Mouse (Mus musculus) inflammation-experienced regulatory T-cells, adult 16 weeks (primary cell): ENCODE measurements around the gene Sh3gl1. TPM values are rescaled to one million over a fixed set of nuclear protein-coding genes. Genes with fewer than 3 reads are reported as not detected.

ENCODE experiments used
- polyA plus RNA-seq: library from polyadenylated mRNA; unstranded; fragments of 100-300 nt; shearing (Covaris generic); gene quantifications from one replicate; pipeline ENCODE4 v1.2.1, GENCODE M21; 2017

Gene Sh3gl1
- 199 TPM for polyA plus RNA-seq

DNA sequence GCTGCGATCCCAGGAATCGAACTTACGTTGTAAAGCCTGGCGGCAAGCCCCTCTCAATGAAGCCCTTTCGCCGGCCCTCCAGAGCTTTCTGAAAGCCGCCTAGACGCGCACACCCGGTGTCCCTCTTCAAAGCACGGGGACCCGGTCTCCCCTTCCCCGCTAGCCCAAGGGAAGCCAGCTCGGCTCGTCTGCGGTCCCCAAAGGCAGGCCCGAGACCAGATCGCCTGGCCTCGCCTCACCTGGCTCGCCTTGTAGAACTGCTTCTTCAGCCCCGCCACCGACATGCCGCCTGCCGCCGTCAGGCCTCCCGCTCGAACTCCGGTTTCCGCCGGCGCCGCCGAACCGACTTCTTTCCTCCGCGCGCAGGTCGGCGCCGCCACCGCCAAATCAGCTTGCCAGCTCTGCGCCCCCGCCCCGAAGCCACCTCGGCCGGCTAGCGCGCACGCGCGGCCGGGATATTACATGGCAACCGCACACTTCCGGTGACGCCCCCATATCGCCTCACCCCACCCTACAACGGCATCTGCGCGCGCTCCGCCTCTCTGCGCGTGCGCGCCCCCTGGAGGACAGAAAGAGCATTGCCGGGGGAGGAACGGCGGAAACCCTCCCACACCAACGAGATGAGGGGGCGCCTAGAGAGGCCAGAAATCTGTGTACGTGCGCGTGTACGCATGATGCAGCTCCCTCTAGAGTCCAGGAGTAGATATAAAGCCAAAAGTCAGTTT, at the start of gene Sh3gl1:
Gene Sh3gl1, minus strand, starts transcription at position 460 of the 725 bp plus-strand sequence.

DNA sequence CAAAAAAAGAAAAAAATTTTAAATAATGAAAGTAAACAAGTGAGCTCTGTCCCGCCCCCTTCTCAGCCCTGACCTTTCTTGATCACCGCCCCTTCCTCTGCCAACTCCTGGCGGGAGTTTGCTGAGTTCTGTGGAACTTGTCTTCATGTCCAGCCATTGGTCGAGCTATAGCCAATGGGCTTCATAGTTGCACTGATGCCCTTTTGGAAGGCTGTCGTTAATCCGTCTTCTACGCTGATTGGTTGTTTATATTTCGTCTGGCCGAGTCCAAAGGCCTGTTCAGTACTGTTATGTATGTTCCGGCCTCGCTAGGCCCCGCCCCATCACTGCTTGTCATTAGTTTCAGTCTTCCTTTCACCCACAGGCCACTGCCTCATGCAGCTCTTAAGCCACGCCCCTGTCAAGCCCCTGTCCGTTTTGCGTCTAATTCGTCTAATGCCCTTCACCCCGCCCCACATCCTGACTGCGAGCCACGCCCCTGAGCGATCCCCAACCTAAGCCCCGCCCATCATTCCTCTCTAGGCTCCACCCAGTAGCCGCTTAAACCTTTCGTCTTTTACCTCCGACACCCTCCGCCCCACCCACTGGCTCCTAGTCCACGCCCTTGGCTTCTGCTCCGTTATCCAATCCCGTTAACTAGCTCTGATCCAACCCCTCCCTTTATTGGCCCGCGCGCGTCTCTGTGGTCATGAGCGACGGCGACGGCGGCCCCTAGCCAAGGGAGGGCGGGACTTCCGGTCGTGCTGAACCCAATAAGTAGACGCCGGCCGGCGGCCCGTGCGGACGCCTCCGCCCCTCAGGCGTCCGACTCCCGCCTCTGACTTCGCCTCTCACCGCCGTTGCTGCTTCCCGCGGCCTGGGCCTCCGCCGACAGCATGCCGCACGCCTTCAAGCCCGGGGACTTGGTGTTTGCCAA, 42.7 kb upstream of the Sh3gl1 start, which contains the start of gene Hdgfl2:
Gene Hdgfl2, plus strand, starts transcription at position 755 of the 916 bp plus-strand sequence.

DNA sequence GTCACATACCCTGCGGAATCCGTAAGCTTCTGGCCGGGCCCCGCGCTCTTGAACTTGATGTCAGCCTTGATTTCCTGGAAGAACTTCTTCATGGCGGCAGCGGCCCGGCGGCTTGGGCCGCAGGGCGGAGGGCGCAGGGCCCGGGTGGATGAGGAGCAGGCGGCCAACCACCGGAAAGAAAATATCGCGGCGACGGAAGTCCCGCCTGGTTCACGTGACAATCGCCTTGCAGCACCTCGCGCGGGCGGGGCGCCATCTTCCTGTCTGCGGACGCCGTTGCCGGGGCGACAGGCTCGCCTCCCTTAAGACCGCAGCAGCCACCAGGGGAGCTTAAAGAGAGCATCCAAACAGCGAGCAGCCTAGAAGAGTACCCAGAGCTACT, 38.4 kb upstream of the Sh3gl1 start, which contains the start of gene Ubxn6:
Gene Ubxn6, minus strand, starts transcription at position 202 of the 382 bp plus-strand sequence.

DNA sequence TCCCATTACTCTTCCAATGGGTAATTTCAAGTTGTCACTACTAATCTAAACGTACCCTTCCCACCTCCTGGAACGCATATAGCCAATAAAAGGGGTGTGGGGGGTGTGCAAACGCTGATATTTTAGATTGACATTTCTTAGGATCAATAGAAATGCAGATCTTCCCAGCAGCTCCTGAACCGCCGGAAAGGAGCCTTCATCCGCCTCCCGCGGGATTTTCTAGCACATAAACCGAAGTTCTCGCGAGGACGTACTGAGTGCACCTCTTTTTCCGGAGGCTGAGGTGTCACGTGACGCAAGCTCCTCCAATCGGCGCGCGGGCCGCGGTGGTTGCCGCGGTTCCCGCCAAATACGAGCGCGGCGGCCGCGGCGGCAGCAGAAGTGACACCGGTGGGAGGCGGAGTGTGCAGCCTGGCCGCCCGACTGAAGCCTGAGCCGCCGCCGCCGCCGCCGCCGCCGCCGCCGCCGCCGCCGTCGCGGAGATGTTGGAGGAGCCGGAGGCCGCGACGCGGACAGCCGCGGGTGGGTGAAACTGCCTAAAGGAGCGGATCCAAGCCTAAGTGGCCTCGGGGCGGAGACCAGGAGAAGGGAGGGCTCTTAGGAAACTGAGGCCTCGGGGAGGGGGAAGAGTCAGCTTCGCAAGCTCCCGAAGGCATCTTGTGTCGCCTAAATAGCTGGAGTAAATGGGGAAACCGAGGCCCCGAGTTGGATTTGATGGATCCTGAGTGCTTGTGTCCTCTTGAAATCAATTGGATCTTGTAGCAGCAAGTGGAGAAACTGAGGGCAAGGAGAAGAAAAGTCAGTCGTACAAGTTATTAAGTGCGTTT, 3.8 kb upstream of the Sh3gl1 start, which contains the start of gene Chaf1a:
Gene Chaf1a, plus strand, starts transcription at position 410 of the 827 bp plus-strand sequence.

DNA sequence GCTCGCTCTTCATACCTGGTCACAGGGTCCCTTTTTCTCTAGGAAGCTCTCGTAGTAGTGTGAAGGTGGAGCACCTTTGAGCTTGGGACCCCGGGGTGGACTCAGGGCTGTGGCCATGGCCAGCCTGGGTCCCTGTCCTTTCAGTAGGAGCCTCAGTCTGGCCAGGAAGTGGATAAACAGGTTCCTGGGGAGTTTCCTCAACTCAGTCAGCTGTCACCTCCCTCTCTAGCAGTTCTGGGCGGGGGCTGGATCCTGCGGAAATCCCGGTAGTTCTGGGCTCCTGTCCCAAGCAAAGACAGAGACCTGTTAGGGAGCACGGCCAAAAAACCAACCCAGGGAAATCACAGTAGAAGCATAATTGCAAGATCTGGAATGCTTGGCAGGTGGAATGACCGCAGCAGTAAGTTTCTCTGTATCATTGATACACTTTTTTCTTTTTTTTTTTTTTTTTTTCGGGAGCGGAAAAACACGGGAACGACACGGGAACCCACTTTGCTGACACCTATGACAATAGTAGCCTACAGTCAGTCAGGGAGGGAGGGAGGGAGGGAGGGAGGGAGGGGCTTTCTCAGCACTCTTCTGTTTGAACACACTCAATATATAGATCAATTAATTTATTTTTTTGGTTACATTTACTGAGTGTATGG, 30.9 kb downstream of the Sh3gl1 start, which contains the start of the genes Stap2 and Mpnd:
Gene Stap2, minus strand, starts transcription at position 170 of the 647 bp plus-strand sequence.
Gene Mpnd, plus strand, starts transcription at position 297 of the 647 bp plus-strand sequence.

DNA sequence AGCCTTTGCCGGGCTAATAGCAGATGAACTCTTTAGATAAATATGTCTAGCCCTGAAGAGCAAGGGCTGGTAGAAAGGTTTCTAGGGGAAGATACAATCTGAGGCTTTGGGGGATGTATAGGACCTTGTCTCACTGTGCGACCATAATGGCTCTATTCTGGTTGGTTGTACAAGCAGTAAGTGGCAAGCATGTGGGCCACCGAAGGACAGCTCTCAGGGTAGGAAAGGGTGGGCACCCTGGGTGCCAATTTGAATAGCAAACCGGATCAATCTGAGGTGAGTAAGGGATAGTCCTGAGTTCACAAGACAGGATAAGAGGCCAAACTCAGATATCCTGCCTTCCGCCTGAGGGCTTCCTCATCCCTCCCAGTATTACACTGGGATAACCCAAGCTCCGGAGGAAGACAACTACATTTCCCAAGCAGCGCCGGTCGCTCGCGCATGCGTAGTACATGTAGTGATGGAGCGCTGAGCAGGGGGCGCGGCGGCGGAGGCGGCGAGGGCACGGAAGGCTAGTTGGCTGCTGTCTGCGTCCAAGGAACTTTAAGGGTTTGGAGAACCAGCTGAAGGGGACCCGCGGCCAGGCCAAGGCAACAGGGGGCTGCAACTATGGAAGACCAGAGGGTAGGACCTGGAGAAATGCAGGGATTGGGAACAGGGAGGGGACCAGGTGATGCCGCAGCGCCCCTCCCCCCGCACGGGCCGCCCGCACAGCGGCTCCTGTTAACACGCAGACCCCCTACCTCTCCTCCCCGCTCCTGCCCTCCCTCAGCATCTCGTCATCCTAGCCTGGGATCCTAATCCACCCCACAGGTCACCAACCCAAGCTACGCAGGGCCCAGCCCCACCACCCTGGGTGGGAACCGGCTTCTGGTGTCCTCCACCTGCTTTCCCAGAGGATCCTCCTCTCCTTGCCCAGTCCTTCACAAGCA, 50.1 kb downstream of the Sh3gl1 start, which contains the start of gene Fsd1:
Gene Fsd1, plus strand, starts transcription at position 480 of the 932 bp plus-strand sequence.

DNA sequence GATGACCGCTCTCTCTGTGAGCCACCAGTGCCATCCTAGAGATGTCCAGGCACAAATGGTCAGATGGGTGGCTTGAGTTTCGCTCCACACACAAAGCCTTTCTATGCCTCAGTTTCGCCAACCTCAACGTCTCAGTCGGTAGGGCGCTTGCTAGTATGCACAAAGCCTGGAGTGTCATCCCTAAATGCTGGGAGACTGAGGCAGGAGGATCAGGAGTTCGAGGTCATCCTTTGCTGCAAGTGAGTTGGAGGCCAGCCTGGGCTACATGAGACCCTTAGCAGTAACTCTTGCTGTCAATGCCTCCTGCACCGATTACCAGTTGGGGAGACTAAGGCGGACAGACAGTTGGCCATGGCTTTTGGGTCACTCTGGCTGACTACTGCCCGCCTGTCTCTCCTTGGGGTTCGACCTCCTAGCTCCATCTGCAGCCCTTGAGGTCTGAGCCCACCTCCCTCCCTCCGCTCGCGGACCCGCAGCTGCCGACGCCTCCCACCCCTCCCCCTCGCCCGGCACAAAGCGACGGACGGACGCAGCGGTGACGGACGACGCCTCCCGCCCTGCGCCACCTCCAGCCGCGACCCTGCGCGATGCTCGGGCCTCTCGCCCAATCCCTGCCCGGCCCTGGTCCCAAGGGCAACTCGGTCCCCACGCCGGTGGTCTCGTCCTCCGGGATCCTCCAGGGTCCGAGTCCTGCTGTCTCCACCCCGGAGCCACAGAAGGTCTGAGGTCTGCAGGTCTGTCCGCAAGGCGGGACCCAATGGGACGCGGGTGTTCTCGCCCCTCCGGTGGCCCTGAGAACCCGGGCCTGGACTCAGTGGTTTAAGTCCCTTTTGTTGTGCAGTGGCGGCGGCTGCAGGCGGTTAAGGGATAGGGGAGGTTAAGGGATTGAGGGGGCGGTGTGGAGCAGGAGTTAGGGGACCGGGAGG, 66.2 kb downstream of the Sh3gl1 start, which contains the start of gene Shd:
Gene Shd, plus strand, starts transcription at position 502 of the 926 bp plus-strand sequence.

Other genes with a start within 250 kb of the Sh3gl1 start
- gene Zfp119a, start 157.7 kb downstream of the Sh3gl1 start, polyA plus RNA-seq = 32.1 TPM
- 35.2 TPM for gene Zfp959, start 144.5 kb downstream of the Sh3gl1 start, polyA plus RNA-seq
- gene Zfp119b, start 87.1 kb downstream of the Sh3gl1 start, polyA plus RNA-seq = 15.8 TPM
- 71.8 TPM for gene Ebi3, start 84.0 kb downstream of the Sh3gl1 start, polyA plus RNA-seq
- gene Yju2, start 77.5 kb downstream of the Sh3gl1 start, polyA plus RNA-seq = 38.5 TPM
- gene Shd, start 66.2 kb downstream of the Sh3gl1 start, polyA plus RNA-seq = not detected
- not detected for gene Fsd1, start 50.1 kb downstream of the Sh3gl1 start, polyA plus RNA-seq
- 0.45 TPM for gene Stap2, start 31.1 kb downstream of the Sh3gl1 start, polyA plus RNA-seq
- 50.2 TPM for gene Mpnd, start 30.9 kb downstream of the Sh3gl1 start, polyA plus RNA-seq
- gene Chaf1a, start 3.8 kb upstream of the Sh3gl1 start, polyA plus RNA-seq = 0.71 TPM
- 88.2 TPM for gene Ubxn6, start 38.4 kb upstream of the Sh3gl1 start, polyA plus RNA-seq
- 160 TPM for gene Hdgfl2, start 43.0 kb upstream of the Sh3gl1 start, polyA plus RNA-seq
- not detected for gene Plin4, start 73.2 kb upstream of the Sh3gl1 start, polyA plus RNA-seq
- not detected for gene Plin5, start 81.0 kb upstream of the Sh3gl1 start, polyA plus RNA-seq
- not detected for gene Lrg1, start 85.4 kb upstream of the Sh3gl1 start, polyA plus RNA-seq
- not detected for gene Sema6b, start 103.7 kb upstream of the Sh3gl1 start, polyA plus RNA-seq
- 35.0 TPM for gene Tnfaip8l1, start 125.8 kb upstream of the Sh3gl1 start, polyA plus RNA-seq
- 61.5 TPM for gene Mydgf, start 147.3 kb upstream of the Sh3gl1 start, polyA plus RNA-seq
- 45.3 TPM for gene Dpp9, start 182.3 kb upstream of the Sh3gl1 start, polyA plus RNA-seq
- 5.0 TPM for gene Fem1a, start 220.2 kb upstream of the Sh3gl1 start, polyA plus RNA-seq
- 9.2 TPM for gene Ticam1, start 240.2 kb upstream of the Sh3gl1 start, polyA plus RNA-seq